Mouse (Mus musculus): ENCODE measurements around the gene Fbxl2.
"Not testable (repeated sequence)": the region's sequence is repeated elsewhere in the genome, so short reads cannot be mapped to it uniquely, and the experiment has no call there.

Fbxl2 gene

DNA sequence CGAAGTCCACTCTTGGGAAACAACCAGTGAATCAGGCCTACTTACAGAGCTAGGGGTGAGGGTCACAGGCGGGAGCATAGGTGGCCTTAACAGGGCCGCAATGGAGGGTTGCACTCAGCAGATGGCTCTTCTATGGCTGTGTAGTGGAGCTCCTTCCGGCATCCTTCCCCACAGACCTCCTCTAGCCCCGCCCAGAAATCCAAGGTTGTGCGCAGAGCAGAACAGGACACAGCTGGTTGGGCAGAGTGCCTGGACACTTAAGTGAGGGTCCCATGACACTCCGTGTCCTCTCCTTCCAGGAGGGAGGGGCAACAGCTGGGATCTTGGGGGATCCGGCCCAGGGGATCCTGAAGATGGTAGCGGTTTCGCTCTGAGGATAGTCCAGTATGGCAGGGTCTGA lies at the start of gene Fbxl2:
Gene Fbxl2, minus strand, starts transcription at position 164 of the 400 bp plus-strand sequence.
- DNase-seq: no peak

DNA sequence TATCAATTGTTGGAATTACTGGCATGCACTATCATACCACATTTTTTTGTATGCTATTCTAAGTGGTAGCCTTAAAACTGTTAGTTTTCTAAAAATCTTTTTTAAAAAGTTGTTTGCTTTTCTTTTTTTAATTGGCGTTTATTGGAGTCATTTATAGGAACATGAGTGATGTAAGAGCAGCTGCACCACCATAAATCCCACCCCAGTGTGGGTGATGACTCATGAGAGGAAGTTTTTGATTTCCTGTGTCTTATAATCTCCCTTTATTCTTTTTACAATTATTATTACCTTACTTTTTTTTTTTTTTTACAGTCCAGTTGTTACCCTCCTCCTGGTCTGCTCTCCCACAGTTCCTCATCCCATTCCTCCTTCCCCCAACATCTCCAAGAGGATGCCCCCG lies 48.9 kb upstream of the Fbxl2 start:
- DNase-seq: no peak

DNA sequence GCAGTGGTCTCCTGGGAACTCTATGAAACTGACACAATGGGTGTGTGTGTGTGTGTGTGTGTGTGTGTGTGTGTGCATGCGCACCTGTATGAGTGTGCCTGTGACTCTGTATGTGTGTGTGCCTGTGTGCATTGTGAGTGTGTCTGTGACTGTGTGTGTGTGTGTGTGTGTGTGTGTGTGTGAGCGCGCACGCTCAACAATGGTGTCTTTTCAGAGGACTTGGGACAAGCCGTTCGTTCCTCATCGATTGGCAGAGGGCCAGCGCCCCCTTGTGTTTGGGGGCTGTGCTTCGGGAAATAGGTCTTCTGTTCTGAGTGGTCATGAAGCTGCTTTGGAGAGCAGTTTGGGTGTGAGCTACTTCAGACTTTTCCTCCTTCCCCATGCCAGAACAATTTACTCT lies 46.2 kb upstream of the Fbxl2 start:
- not testable (repeated sequence) for DNase-seq

DNA sequence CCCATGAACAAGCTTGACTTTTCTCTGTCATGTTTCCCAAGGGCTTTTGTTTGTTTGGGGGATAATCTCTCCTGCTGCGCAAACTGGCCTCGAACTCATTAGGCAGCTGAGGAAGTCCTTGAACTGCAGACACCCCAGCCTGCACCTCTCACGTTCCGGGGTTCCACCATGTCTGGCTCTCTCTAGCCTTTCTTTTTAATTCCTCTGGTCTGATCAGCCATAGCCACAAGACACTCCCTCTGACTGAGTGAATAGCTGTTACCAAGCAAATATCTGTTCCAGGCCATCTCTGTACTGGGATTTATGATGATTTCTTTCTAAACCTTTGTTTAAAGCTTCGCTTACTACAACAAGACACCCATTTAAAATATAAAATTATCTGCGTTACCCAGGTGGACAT lies 42.9 kb upstream of the Fbxl2 start:
- DNase-seq: not testable (repeated sequence)

DNA sequence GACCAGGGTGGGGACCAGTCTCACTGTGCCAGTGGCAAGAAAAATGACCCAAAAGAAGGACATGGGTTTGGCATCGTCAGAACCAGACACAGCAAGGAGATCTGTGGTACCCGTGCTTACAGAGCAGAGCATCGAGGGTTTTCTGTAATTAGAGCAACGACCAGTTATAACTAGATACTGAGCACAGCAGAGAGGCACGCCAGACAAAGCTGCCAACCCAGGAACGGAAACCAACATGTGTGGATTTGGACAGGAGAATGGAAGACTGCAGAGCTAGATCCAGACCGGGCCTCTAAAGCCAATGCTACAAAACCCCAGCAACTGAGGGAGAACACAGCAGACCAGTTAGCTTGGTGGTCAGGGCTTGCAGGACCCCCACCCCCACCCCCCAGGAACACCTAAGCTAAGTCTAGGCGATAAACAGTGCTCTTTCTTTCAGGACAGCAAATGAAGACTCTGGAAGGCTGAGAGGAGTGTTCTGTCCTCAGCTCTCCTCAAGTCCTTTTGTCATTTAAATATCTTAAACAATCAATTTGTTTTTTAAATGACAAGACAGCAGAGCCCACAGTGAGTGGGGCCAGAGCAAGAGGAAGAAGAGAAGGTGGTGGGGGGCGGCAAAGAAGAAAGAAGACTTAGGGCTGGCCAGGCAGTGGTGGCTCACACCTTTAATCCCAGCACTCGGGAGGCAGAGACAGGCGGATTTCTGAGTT lies 41.3 kb upstream of the Fbxl2 start:
- DNase-seq: no peak

DNA sequence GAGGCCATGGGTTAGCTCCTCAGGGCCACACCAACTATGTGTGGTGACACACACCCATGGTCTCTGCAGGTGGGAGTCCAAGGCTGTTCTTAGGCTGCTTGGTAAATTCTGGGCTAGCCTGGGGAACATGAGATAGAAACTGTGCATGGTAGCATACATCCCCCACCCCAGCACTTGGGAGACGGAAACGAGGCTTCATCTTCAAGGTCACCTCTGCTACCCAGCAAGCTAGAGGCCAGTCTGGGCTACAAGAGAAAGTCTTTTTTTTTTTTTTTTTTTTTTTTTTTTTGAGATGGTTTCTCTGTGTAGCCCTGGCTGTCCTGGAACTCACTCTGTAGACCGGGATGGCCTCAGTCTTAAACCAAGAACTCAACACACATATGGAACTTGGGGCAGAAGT lies 40.4 kb upstream of the Fbxl2 start:
- no peak for DNase-seq

DNA sequence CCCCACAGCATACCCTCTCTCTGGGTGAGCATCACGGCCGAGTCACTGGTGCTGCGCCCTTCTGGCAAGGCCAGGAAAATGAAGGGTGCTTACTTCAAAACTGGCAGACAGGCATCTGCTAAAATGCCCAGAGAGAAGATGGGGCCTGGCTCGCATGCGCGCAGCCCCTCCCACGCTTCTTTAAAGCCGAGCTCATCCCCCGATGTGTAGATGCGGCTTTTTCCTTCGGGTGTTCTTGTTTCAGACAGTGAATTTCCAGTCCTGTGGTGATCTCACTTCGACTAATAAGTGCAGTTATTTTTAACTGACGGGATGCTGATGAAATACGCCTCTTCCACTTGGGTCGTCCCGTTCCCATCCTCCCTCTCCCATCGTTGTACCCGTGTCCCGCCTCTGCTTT lies 27.7 kb upstream of the Fbxl2 start:
- no peak for DNase-seq

DNA sequence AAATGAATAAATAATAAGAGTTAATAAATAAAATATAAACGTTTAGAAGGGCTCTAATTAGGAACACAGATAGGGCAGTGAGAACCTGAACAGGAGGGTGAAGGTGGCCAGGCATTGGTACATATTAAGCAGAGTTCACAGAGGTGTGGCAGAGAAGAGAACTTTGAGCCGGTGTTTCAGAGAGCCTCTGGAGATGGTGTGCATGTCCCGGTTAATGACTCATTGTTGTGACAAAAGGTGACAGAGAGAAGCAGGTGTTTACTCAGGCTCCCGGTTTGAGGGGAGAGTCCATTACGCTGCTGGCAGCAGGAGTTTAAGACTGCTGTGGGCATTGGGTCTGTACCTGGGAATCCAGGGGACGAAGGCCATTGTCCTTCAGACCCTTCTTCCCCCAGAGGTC lies 23.4 kb upstream of the Fbxl2 start:
- peak; percentile 6 for DNase-seq

DNA sequence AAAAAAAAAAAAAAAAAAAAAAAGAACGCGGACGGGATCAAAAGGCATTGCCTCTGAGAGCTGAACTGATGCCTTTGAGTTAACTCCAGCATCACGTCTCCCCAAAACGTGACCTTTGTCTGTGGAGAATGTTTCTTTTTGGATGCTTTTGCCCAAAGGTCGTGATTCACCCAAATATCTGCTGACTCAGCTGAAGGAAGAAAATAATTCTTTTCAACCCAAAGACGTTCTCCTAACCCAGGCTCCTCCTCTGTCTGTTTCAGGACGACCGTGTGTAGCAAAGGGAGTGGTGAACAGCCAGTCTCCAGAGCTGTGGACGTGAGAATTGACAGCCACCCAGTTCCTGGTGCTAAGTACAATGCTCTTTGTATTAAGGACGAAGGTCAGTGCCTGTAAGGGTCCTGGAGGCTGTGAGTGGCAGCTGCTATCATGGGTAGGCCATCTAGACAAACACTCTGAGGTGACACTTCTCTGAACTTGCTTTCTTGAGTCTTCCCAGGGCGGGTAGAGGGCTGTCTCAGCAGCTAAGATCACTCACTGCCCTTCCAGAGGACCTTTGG lies 22.6 kb upstream of the Fbxl2 start:
- no peak for DNase-seq

DNA sequence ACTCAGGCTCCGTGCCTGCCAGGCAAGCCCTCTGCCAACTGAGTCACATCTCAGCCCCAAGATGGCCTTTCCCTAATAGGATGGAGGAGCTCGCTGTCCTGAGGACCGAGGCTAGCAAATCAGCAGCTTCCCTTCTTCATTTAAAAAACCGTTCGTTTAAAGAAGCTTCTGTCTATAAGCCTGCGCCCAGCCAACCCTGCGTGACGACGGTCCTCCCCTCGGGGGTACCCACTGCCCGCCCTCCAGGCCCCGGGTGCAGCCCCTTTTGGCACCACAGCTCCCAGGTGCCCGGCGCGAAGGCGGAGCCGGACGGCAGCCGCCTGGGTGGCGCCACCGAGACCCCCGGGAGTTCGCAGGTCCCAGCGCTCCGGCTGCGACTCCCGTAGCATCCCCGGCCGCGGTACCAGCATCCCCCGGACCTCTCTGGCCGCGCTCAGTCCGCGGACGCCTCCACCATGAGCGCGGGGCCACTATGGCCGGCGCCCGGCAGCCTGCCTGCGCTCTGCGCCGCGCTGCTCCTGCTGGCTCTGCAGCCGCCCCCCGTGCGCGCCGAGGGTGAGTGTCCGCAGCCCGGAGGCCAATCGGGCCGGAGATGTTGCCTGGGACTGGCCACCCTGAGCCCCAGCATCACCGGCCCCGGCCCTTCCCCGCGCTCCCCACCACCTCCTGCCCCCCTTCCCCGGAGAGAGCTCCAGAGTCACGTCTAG lies 11.3 kb upstream of the Fbxl2 start, which contains the start of gene Susd5:
Gene Susd5, plus strand, starts transcription at position 51 of the 707 bp plus-strand sequence.
- DNase-seq: peak; percentile 6

DNA sequence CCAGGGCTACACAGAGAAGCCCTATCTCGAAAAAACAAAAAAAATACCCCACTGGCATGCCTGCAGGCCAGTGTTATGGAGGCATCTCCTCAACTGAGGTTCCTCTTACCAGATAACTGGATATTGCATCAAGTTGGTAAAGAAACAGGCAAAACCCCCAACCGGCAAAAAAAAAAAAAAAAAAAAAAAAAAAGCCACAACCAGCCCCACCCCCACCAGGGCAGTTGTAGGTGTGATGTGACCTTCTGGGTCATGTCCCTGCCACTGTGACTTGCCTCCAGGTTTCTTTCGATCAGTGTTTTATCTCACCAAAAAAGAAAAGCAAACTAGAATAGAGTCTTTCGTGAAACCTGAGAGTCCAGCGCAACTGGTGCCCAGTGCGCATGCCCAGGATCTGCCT lies 6.9 kb upstream of the Fbxl2 start:
- no peak for DNase-seq

DNA sequence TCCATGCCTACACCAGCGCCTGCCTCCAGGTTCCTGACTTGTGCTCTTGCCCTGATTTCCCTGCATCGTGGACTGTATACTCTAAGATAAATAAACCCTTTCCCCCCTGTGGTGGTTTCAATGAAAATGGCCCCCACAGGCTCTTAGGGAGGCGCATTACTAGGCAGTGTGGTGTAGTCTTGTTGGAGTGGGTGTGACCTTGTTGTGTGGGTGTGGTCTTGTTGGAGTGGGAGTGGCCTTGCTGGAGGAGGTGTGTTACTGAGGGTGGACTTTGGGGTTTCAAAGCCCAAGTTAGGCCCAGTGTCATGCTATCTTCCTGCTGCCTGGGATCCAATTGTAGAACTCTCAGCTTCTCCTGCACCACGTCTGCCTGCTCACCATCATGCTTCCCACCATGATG lies 6.0 kb upstream of the Fbxl2 start:
- no peak for DNase-seq

DNA sequence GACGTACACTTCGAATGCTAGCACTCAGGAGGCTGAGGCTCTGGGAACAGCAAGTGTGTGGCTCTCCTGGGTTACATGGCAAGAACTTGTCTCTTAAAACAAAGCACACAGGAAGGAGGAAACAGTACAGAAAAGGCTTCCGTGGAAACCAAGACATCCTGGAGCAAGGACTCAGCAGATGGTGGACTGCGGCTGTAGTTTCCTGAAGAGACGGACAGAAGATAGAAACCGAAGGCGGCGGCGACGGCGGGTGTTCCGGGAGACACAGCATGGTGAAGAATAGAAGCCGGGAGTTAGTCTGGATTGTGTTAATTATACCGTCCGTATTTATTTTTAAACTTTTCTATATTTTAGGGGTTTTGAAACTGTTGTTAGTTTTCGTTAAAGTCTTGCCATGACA lies 4.8 kb upstream of the Fbxl2 start:
- no peak for DNase-seq

DNA sequence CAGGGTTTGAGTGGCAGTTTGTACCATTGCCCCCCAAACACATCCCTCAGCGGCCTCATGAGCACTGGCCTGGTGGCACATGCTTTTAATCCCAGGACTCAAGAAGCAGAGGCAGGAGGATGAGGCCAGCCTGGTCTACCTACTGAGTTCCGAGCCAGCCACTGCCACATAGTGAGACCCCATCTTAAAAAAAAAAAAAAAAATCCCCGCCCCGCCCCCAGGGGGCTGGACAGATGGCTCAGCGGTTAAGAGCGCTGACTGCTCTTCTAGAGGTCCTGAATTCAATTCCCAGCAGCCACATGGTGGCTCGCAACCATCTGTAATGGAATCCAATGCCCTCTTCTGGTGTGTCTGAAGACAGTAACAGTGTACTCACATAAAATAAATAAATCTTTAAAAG lies 4.1 kb upstream of the Fbxl2 start:
- no peak for DNase-seq

DNA sequence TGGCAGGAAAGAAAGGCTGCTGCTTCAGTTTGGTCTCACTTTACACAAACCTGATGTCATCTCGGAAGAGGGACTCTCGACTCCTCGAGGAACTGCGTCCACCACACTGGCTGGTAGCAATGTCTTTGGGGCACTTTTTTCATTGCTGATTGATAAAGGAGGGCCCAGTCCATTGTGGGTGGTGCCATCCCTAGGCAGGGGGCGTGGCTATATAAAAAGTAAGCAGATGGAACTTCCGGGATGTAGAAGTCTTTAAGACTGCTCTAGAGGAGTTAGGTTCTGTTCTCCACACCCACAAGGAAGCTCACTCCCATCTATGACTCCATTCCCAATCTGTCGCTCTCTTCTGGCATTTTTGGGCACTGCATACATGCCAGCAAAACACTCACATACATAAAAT lies 685 bp upstream of the Fbxl2 start:
- DNase-seq: no peak

DNA sequence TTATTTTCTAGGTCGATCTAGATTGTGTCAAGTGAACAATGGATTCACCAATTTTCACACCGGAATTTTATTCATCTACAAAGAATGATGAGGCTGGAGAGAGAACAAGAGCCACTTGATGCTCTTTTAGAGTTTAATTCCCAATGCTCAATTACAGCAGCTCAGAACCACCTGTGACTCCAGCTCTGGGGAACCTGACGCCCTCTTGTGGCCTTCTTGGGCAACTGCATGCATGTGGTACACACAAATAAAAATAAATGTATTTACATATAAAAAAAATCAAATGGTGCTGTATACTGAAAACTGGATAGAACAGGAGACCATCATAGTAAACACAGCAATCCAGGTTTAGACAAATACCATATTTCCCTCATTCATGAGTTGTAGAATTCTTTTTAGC lies 1.5 kb downstream of the Fbxl2 start:
- DNase-seq: no peak

DNA sequence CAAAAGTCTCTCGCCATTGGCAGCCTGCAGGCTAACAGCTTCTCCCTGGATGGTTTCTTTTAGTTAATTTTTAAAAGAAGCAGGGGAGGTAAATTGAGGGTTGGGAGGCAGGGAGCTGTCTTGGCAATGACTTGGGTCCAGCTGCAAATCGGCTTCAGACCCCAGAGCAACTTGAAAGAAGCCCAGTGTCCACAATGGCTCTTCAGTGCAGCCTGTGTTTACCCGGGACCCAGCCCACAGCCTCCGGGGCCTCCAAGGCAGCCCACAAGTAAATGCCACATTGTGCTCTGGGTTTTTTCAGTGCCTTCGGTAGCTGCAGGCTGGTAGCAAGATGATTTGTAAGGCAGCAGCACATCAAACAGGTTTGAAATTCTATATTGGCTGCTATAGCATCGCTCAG lies 3.5 kb downstream of the Fbxl2 start:
- no peak for DNase-seq

DNA sequence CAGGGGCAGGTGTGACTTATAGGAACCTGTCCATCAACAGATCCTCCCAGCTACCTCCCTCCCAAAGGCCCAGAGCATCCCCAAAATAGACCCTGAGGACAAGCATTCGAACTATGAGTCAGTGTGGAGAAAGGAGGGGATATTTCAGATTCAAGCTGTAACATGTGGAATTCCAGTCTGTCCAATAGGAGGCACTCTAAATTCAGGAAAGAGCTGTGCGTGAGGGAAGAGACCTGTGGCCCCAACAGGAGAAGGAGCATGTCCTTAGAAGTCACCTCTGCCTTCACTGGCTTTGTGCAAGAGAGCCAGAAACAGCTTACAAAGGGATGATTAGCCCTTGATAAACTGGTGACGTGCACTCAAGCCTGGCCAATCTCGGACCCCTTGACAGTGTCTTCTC lies 5.0 kb downstream of the Fbxl2 start:
- DNase-seq: no peak

DNA sequence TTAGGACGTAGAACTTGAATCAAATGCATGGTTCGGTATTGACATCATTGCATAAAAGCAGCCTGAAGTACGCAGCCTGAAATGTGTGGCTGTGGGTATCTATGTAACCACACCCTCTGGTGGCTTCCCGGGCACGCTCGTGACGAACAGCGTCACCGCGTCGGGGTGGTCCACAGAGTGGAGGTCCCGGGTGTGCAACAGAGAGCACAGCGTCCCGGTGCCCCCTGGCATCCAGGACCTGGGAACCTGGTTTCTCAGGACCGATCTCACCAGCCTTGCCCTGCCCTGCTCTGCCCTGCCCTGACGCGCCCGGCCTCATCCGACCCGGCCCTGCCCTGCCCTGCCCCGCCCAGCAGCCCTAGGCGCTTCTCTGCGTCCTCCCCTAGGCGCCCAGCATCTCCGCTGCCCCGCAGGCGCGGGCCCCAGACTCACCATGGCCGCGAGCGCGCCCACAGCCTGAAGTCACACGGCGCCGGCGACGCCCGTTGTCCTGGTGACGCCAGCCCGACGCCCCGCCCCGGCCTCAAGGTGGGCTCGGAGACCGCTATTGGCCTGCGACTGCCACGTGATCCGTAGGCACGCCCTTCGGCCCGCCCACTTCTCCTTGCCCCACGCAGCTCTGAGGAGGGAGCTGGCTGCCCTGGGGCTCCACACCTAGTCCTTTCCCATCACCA lies 19.6 kb downstream of the Fbxl2 start:
- peak; percentile 73 for DNase-seq

DNA sequence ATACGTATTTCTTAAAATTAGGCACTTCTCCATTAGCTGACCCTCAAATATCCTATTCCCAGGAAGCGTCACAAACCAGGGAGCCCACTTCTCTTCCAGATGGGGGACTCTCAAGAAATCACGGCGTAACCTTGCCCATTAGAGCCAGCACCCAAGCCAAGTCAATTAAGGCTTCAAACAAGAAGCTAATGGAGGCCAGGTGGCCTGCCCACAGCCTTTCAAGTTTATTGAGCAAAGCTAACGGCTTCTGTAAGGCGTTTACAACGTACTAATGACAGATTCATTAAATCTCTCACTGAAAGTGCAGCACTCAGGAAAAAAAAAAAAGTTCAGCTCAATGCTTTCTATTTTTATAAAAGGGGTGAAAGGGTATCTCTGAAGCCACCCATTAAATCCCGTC lies 20.1 kb downstream of the Fbxl2 start:
- no peak for DNase-seq

DNA sequence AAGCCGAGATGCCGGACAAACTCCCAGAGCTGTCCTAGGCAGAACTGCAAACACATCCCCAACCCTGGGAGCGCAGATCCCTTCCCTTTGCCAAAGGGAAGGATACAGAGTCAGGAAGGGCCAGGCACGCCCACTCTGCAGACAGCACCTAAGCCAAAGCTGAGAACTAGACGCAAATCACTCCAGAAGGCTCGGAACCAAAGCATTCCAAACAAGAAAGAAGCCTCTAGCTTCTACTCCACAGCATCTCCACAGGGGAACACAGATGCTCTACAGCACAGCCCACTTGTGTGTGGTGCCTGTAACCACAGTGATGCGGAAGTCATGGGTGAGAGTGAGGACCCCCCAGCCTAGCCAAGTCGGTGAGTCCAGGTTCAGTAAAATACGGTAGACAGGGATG lies 20.8 kb downstream of the Fbxl2 start:
- DNase-seq: no peak

DNA sequence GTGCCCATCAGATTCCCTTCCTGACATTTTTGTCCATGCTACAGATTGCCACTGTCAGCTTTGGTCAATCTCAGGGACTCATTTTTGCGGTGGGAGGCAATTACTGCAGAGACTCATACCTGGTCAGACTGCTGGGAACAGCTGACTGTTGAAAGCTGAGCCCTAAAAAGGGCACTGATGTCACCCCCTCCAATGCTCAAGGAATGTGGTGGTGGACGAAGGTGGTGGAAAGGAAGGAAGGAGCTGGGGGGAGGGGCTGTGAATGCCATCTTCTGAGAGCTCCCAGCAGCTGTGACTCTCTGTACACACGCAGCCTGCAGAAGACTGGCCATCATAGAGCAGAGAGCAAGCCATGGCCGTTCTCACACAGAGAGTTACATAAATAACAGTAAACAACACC lies 23.9 kb downstream of the Fbxl2 start:
- no peak for DNase-seq

DNA sequence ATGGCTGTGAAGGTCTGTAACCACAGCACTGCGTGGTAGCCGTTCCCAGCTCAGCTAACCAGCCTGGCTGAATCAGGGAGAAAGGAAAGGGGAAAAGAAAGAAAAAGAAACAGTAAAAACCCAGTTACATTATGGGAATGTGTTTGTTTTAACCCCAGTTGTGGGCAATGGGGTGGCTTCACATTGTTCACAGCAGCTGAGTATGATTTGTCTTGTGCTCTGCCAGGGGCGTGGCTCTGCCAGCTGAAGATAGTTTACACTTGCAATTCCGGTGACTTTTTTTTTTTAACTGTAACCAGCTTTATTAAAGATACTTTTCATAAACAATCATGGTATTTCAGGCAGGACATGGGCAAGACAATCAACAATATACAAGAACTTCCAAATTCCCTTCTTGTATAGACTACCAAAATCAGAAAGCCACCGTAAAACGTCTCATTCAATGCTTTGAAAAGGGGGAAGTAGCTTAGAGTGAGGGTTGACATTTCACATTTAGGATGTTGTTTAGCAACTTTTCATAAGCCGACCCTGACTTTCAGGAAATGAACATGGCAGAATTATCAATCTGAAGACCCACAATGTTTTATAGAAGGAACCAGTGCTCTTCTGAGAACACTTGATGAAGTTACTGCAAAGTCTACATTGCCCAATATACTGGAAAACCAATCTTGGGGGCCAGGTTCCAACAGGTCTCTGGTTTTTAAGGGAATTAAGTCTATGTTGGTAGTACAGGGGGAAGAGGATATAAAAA lies 26.8 kb downstream of the Fbxl2 start:
- no peak for DNase-seq

Measured in kidney, postnatal 14 days (tissue).